Mouse (Mus musculus) lung, adult 2 months (tissue): ENCODE measurements at regions not wholly inside any gene's neighbourhood (a gene's known extent, or its start where the extent isn't known, plus 50 kb on each side); places are given as distances from the start of the nearest gene placed in this dataset.

Source experiments
- CTCF ChIP-seq: fragments of 200-500 bp; IDR thresholded peaks from 2 replicates; pipeline ENCODE4 v1.5.1; 2011; ENCODE audit warnings: mild to moderate bottlenecking, low read length, control low read depth; ENCODE audit not compliant: insufficient read depth
- POLR2A ChIP-seq: fragments of 200-500 bp; IDR thresholded peaks from 2 replicates; pipeline ENCODE4 v1.6.1; 2011; ENCODE audit warnings: low read depth, mild to moderate bottlenecking, control low read depth, low read length, borderline replicate concordance; ENCODE audit errors: extremely low read depth

DNA sequence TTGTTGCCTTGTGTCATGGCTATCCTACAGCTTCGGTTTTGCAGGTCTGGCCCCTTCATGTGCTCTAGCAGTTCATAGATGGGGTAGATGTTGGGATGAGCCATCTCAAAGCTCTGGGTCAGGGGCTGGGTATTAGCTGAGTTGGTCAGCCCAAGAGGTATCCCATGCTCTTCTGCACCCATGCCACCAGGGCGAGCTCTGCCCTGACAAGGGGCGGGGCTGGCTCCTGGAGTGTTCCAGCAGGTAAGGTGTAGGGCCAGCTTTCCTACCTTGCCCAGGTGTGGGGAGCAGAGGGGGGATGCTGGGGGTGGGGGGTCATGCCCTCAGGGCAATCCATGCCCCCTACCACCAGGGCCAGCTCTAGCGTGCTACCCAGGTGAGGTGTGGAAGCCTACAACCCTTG lies 91.0 kb downstream of the Xrcc2 start:
- TF ChIP-seq POLR2A (no peak), CTCF (no peak)
